Mouse (Mus musculus): Measurements from ENCODE around the gene Ciart. TPM values are rescaled to one million over a fixed set of nuclear protein-coding genes. Genes with fewer than 3 reads are reported as not detected.

Gene Ciart
- polyA plus RNA-seq, 1 experiment, result 16.5 TPM

DNA sequence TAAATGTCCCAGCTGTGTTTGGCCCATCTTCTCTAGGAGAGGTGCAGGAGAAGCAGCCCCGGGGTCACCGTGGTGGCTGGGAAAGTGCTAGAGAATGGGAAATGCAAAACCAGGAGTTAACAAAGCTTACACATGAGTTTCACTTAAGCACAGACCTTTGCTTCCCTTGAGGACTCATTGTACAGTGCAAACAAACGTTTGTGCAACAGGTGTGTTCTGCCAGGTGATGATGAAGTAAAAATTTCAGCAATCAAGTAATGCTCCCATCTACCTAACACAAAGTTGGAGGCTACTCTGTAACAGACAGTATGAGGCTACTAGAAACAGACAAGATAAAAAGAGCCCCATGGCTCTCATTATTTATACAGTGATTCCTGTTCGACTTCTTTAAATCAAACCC, 3.0 kb downstream of the Ciart start:
- H3K27me3 ChIP-seq (ENCODE audit: control insufficient read depth, insufficient read depth, low read length), result no peaks in the 10 kb centered on the region
- peaks cover 5% of the 10 kb centered on the region; the same call in 1 of the 2 replicates for H3K4me1 ChIP-seq (ENCODE audit: control insufficient read depth, insufficient read depth, low read length)
- no peak overlapping the region for H3K4me3 ChIP-seq (ENCODE audit: control insufficient read depth, low read depth, low read length)
- TF ChIP-seq CTCF (IDR thresholded peaks at IDR 0.05; ENCODE audit: control insufficient read depth, insufficient read depth, insufficient replicate concordance, low read depth, low read length), result no peak
- no peak for TF ChIP-seq POLR2A (IDR thresholded peaks at IDR 0.05; ENCODE audit: control insufficient read depth, low read depth, low read length)
- H3K36me3 ChIP-seq (ENCODE audit: control insufficient read depth, insufficient read depth, low read length), result no peaks in the 10 kb centered on the region
- H3K27ac ChIP-seq (ENCODE audit: control insufficient read depth, insufficient read depth, low read depth, low read length), result no peak overlapping the region

DNA sequence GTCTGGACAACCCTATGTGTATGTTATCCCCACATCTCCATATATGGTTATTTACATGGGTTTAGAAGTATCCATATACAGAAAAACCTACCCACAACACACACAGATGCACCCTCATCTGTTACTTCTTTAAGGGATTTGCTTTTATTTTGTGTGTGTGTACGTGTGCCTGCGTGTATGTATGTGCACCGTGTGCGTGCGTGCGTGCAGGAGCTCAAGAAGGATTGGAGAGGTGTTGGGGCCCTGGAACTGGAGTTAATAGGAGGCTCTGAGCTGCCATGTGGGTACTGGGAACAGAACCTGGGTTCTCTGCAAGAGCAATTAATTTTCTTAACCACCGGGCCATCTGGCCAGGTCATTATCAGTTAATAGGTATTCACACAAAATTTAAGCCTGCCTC, 10.0 kb downstream of the Ciart start:
- Histone ChIP-seq H3K27ac (ENCODE audit: control insufficient read depth, insufficient read depth, low read depth, low read length) (no peak overlapping the region), H3K4me3 (ENCODE audit: control insufficient read depth, low read depth, low read length) (no peak overlapping the region), H3K36me3 (ENCODE audit: control insufficient read depth, insufficient read depth, low read length) (no peaks in the 10 kb centered on the region), H3K4me1 (ENCODE audit: control insufficient read depth, insufficient read depth, low read length) (peaks cover 5% of the 10 kb centered on the region), H3K27me3 (ENCODE audit: control insufficient read depth, insufficient read depth, low read length) (no peaks in the 10 kb centered on the region)
- TF ChIP-seq POLR2A (IDR thresholded peaks at IDR 0.05; ENCODE audit: control insufficient read depth, low read depth, low read length) (no peak), CTCF (IDR thresholded peaks at IDR 0.05; ENCODE audit: control insufficient read depth, insufficient read depth, insufficient replicate concordance, low read depth, low read length) (no peak)

- H3K4me3 ChIP-seq (ENCODE audit: control insufficient read depth, low read depth, low read length), result peak within 1 kb of the TSS; percentile 95
- peak; percentile 88 for TF ChIP-seq POLR2A (IDR thresholded peaks at IDR 0.05; ENCODE audit: control insufficient read depth, low read depth, low read length)
- TF ChIP-seq CTCF (IDR thresholded peaks at IDR 0.05; ENCODE audit: control insufficient read depth, insufficient read depth, insufficient replicate concordance, low read depth, low read length), result no peak
- H3K27me3 ChIP-seq (ENCODE audit: control insufficient read depth, insufficient read depth, low read length), result no peaks in the 10 kb centered on the region
- H3K36me3 ChIP-seq (ENCODE audit: control insufficient read depth, insufficient read depth, low read length), result no peaks in the 10 kb centered on the region
- peak within 1 kb of the TSS; percentile 73 for H3K27ac ChIP-seq (ENCODE audit: control insufficient read depth, insufficient read depth, low read depth, low read length)
- H3K4me1 ChIP-seq (ENCODE audit: control insufficient read depth, insufficient read depth, low read length), result peaks cover 5% of the 10 kb centered on the region
These were observed 10.6 kb downstream of the Ciart start, which contains the start of gene Mrps21 for GRCm38 (mm10) chr3:95871392-95871867. TSS of gene Mrps21 (minus strand) at chr3:95871519.

DNA sequence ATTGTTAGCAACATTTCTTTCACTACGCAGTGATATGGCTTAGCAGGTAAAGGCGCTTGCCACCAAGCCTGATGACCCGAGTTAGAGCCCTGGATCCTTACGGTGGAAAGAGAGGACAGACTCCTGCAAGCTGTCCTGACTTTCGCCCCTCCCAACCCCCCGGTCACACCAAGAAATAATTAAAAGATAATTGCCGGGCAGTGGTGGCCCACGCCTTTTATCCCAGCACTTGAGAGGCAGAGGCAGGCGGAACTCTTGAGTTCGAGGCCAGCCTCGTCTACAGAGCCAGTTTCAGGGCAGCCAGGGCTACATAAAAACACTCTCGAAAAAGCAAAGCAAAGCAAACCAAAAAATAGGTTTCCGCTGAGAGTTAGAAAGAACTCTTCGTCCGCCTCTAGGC, 11.1 kb downstream of the Ciart start:
- Histone ChIP-seq H3K27ac (ENCODE audit: control insufficient read depth, insufficient read depth, low read depth, low read length) (peak overlapping the region; percentile 19), H3K4me3 (ENCODE audit: control insufficient read depth, low read depth, low read length) (peak overlapping the region; percentile 95), H3K27me3 (ENCODE audit: control insufficient read depth, insufficient read depth, low read length) (no peaks in the 10 kb centered on the region), H3K4me1 (ENCODE audit: control insufficient read depth, insufficient read depth, low read length) (peaks cover 5% of the 10 kb centered on the region), H3K36me3 (ENCODE audit: control insufficient read depth, insufficient read depth, low read length) (no peaks in the 10 kb centered on the region)
- TF ChIP-seq CTCF (IDR thresholded peaks at IDR 0.05; ENCODE audit: control insufficient read depth, insufficient read depth, insufficient replicate concordance, low read depth, low read length) (no peak), POLR2A (IDR thresholded peaks at IDR 0.05; ENCODE audit: control insufficient read depth, low read depth, low read length) (no peak)

GRCm38 (mm10) chr3:95867408-95867807, 14.6 kb downstream of the Ciart start:
- H3K27me3 ChIP-seq (ENCODE audit: control insufficient read depth, insufficient read depth, low read length), result no peaks in the 10 kb centered on the region
- no peaks in the 10 kb centered on the region for H3K36me3 ChIP-seq (ENCODE audit: control insufficient read depth, insufficient read depth, low read length)
- H3K4me3 ChIP-seq (ENCODE audit: control insufficient read depth, low read depth, low read length), result no peak overlapping the region
- TF ChIP-seq POLR2A (IDR thresholded peaks at IDR 0.05; ENCODE audit: control insufficient read depth, low read depth, low read length) (no peak), CTCF (IDR thresholded peaks at IDR 0.05; ENCODE audit: control insufficient read depth, insufficient read depth, insufficient replicate concordance, low read depth, low read length) (no peak)
- no peak overlapping the region for H3K27ac ChIP-seq (ENCODE audit: control insufficient read depth, insufficient read depth, low read depth, low read length)
- H3K4me1 ChIP-seq (ENCODE audit: control insufficient read depth, insufficient read depth, low read length), result peaks cover 10% of the 10 kb centered on the region

DNA sequence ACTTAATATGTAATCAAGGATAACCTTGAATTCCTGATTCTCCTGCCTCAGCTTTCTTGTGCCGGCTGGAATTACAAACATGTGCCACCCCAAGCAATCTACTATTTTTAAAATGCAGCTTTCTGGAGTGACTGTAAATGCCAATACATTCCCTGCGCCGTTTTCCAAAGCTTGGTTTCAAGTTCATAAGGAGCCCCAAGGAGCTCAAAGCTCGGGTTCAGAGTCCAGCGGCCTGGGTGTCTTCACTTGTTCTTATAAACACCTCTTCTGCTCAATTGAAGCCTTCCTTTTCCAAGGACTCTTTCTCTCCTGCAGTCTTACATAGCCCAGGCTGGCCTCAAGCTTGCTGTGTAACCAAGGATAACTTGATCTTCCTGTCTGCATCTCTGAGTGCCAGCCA, 16.0 kb downstream of the Ciart start:
- H3K27me3 ChIP-seq (ENCODE audit: control insufficient read depth, insufficient read depth, low read length), result no peaks in the 10 kb centered on the region
- H3K36me3 ChIP-seq (ENCODE audit: control insufficient read depth, insufficient read depth, low read length), result no peaks in the 10 kb centered on the region
- peaks cover 7% of the 10 kb centered on the region; the same call in 1 of the 2 replicates for H3K4me1 ChIP-seq (ENCODE audit: control insufficient read depth, insufficient read depth, low read length)
- TF ChIP-seq CTCF (IDR thresholded peaks at IDR 0.05; ENCODE audit: control insufficient read depth, insufficient read depth, insufficient replicate concordance, low read depth, low read length), result no peak
- TF ChIP-seq POLR2A (IDR thresholded peaks at IDR 0.05; ENCODE audit: control insufficient read depth, low read depth, low read length), result no peak
- H3K4me3 ChIP-seq (ENCODE audit: control insufficient read depth, low read depth, low read length), result no peak overlapping the region
- no peak overlapping the region for H3K27ac ChIP-seq (ENCODE audit: control insufficient read depth, insufficient read depth, low read depth, low read length)

- Histone ChIP-seq H3K4me3 (ENCODE audit: control insufficient read depth, low read depth, low read length) (no peak overlapping the region), H3K27me3 (ENCODE audit: control insufficient read depth, insufficient read depth, low read length) (no peaks in the 10 kb centered on the region), H3K27ac (ENCODE audit: control insufficient read depth, insufficient read depth, low read depth, low read length) (no peak overlapping the region), H3K4me1 (ENCODE audit: control insufficient read depth, insufficient read depth, low read length) (peaks cover 5% of the 10 kb centered on the region; the same call in 1 of the 2 replicates), H3K36me3 (ENCODE audit: control insufficient read depth, insufficient read depth, low read length) (no peaks in the 10 kb centered on the region)
- TF ChIP-seq POLR2A (IDR thresholded peaks at IDR 0.05; ENCODE audit: control insufficient read depth, low read depth, low read length), result no peak
- TF ChIP-seq CTCF (IDR thresholded peaks at IDR 0.05; ENCODE audit: control insufficient read depth, insufficient read depth, insufficient replicate concordance, low read depth, low read length), result no peak
These were observed 16.5 kb downstream of the Ciart start for GRCm38 (mm10) chr3:95865571-95865970.

Data from testis, adult 2 months (tissue).